Mouse (Mus musculus): ENCODE measurements around the gene Nadsyn1. TPM values are rescaled to one million over a fixed set of nuclear protein-coding genes. Genes with fewer than 3 reads are reported as not detected.
A peak's percentile ranks its signal among the peaks of the same experiment; 100 is the strongest.

Nadsyn1 gene
- total RNA-seq, 2 experiments from 2014 or later = 4.4 to 7.8 TPM

- no peak overlapping the region for H3K27ac ChIP-seq
- H3K4me3 ChIP-seq = no peak overlapping the region
- peak; percentile 70 for TF ChIP-seq CTCF (conservative IDR thresholded peaks at IDR 0.05)
- no peak for DNase-seq (ENCODE audit: low spot score in 2 of 2)
These were observed 29.5 kb downstream of the Nadsyn1 start for GRCm38 (mm10) chr7:143793121-143793520.

- Histone ChIP-seq H3K4me3 (no peak overlapping the region), H3K27ac (no peak overlapping the region)
- no peak for DNase-seq (ENCODE audit: low spot score in 2 of 2)
- TF ChIP-seq CTCF (conservative IDR thresholded peaks at IDR 0.05) = no peak
These were observed 30.2 kb downstream of the Nadsyn1 start for GRCm38 (mm10) chr7:143792336-143792985.

DNA sequence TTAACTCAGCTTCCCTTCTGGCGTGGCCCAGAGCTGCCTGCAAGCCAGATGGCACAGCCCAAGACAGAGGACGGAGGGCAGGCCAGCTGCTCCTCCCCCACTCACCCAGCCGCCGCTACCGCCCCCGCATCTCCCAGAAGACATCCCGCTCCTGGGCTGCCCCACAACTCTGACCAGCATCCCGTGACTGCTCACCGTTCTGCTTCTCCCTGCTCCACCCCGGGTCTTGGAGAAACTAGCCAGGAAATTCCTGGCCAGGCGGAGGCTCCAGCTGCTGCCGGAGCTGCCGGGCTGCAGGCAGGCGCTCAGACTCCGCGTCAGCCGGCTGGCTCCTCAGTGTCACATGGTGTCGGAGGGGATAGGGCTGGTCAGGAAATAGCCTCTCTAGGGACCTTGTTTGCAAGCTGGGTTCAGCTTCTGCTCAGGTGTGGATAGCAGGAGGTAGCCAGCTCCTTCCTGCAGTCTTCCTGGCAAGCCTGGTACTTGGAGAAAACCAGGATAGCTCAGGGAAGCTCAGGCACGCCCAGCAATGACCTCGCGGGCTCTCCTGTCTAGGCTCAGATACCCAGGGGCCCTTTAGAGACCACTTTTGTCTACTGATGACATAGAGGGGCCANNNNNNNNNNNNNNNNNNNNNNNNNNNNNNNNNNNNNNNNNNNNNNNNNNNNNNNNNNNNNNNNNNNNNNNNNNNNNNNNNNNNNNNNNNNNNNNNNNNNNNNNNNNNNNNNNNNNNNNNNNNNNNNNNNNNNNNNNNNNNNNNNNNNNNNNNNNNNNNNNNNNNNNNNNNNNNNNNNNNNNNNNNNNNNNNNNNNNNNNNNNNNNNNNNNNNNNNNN, 38.4 kb downstream of the Nadsyn1 start, which contains the start of gene Mrgpre:
Mrgpre (minus strand) TSS at position 505 of the 834 bp plus-strand sequence.
- H3K4me3 ChIP-seq = peak within 1 kb of the TSS; percentile 60
- TF ChIP-seq CTCF (conservative IDR thresholded peaks at IDR 0.05) = no peak
- peak; percentile 50 to 59 for DNase-seq (ENCODE audit: low spot score in 2 of 2)
- H3K27ac ChIP-seq = peak within 1 kb of the TSS; percentile 78

- H3K4me3 ChIP-seq = peak overlapping the region; percentile 60
- TF ChIP-seq CTCF (conservative IDR thresholded peaks at IDR 0.05) = no peak
- DNase-seq (ENCODE audit: low spot score in 2 of 2) = no peak
- H3K27ac ChIP-seq = peak overlapping the region; percentile 78
These were observed 39.2 kb downstream of the Nadsyn1 start for GRCm38 (mm10) chr7:143783378-143783995.

DNA sequence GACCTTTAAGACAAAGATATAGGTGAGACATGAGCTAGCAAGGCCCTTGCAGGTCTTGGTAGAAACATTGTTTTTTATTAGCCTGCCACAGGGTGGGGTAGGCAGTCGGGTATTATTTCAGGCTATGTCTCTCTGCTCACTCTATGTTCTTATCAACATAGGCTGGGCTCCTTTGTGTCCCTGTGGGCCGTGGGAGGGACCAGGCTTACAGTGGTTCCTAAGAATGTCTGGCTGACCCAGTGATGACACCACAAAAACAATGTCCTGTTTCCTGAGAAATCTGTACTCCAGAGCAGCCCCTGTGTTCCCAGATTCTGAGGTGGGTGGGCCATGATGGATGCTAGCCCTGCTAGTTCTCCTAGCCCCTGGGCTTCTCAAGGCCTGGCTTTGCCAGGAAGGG, 45.3 kb downstream of the Nadsyn1 start:
- no peak overlapping the region for H3K4me3 ChIP-seq
- no peak for TF ChIP-seq CTCF (conservative IDR thresholded peaks at IDR 0.05)
- DNase-seq (ENCODE audit: low spot score in 2 of 2) = no peak
- no peak overlapping the region for H3K27ac ChIP-seq

DNA sequence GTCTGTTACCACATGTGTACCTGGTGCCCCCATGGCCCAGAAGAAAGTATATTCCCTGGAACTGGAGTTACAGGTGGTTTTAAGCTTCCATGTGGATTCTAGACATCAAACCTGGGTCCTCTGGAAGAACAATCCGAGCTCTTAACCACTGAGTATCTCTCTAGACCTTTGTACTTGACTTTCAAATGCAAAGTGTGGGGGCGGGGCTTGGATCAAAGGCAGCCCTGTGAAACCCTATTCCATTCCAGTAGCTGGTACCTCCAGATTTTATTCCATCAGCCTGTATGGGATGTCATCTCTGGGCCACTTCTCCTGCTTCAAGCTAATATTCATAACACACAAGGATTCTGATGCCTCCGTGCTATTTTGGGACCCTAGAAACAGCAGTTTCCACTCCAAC, 46.5 kb downstream of the Nadsyn1 start:
- DNase-seq (ENCODE audit: low spot score in 2 of 2) = no peak
- H3K27ac ChIP-seq = no peak overlapping the region
- no peak for TF ChIP-seq CTCF (conservative IDR thresholded peaks at IDR 0.05)
- no peak overlapping the region for H3K4me3 ChIP-seq

DNA sequence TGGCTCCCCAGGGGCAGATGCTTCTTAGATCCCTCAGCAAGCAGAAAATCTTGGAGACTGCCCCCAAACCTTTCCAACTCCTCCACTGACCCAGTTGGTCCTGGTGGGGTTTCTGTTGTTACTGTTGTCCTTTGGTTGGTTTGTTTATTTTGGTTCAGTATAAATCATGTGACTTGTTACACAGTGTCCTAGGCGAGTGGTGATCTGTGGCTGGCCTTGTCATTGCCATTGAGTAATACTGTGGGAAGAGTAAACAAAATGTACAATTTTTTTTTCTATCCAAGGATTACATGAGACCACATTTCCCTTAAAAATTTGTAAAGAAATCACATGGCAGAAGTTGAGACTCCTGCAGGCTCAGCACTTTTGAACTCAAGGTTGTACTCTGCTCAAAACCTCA, 53.2 kb downstream of the Nadsyn1 start:
- no peak overlapping the region for H3K4me3 ChIP-seq
- no peak for DNase-seq (ENCODE audit: low spot score in 2 of 2)
- no peak overlapping the region for H3K27ac ChIP-seq
- TF ChIP-seq CTCF (conservative IDR thresholded peaks at IDR 0.05) = no peak

GRCm38 (mm10) chr7:143768267-143768666, 54.4 kb downstream of the Nadsyn1 start:
- no peak for TF ChIP-seq CTCF (conservative IDR thresholded peaks at IDR 0.05)
- no peak for DNase-seq (ENCODE audit: low spot score in 2 of 2)
- Histone ChIP-seq H3K27ac (no peak overlapping the region), H3K4me3 (no peak overlapping the region)

DNA sequence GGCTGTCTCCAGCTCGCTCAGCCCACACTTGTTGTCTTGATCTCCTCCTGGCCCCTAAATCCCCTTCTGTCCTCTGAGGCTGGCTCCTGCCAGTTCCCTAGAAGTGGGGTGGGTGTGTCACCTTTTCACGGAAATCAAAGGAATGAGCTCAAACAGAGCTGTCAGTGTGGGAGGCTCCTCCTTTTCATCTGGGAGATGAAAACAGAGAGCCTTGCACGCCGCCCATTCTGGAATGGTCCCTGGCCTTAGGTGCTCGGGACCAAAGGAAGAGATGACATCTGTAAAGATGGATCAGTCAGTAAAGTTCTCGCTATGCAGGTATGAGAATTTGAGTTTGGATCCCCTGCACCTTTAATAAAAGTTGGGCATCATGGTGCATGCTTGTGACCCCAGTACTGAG, 55.8 kb downstream of the Nadsyn1 start, which contains the start of gene Mrgprg:
Mrgprg (minus strand) TSS at position 101 of the 400 bp plus-strand sequence.
- no peak for TF ChIP-seq CTCF (conservative IDR thresholded peaks at IDR 0.05)
- H3K27ac ChIP-seq = no peak within 1 kb of the TSS
- DNase-seq (ENCODE audit: low spot score in 2 of 2) = no peak
- no peak within 1 kb of the TSS for H3K4me3 ChIP-seq

DNA sequence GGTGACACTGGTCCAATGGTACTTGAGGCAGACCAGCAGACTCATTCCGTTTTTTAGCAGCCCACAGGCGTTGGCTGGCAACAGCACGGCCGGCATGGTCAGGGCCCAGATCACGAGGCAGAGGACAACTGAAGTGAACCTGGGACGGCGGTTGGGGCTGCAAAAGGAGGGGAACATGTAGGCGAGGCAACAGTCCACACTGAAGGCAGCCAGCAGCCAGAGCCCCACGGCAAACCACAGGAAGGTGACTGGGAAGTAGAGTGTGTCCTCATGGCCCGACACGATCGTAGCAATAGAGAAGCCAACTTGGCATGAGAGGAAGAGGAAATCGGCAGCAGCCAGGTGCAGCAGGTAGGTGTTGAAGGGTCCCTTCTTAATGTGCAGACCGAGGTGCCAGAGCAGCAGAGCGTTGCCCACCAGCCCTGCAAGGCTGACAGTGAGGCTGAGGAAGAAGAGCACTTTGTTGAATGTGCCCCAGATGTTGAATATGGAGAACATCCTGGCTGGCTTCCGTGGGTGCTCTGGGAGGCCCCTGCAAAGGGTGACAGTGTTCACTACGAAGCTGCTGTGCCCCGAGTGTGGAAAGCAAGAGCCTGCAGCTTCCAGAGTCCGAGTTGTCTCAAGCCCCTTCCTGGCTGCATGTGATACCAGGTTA, 57.6 kb downstream of the Nadsyn1 start:
- H3K27ac ChIP-seq = no peak overlapping the region
- no peak for DNase-seq (ENCODE audit: low spot score in 2 of 2)
- no peak overlapping the region for H3K4me3 ChIP-seq
- TF ChIP-seq CTCF (conservative IDR thresholded peaks at IDR 0.05) = no peak

DNA sequence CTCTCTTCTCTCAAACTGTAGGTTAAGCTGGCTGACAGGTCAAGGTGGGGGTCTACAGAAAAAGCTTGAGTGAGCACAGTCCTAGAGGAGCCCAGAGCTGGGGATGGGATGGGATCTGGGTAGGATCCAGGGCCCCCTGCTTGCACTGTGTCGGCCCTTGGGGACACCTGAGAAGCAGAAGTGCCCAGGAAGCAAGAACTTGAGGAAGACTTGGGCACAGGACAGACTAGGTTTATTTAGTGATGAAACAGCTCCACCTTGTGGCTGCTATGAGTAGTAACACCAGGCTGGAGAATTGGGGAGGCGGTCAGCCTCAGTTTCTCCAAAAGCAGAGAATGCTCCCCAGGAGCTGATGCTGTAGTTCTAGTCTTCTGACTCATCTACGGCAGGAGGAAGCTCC, 58.9 kb downstream of the Nadsyn1 start:
- no peak overlapping the region for H3K27ac ChIP-seq
- TF ChIP-seq CTCF (conservative IDR thresholded peaks at IDR 0.05) = peak; percentile 91
- H3K4me3 ChIP-seq = no peak overlapping the region
- DNase-seq (ENCODE audit: low spot score in 2 of 2) = no peak

GRCm38 (mm10) chr7:143758956-143759355, 63.7 kb downstream of the Nadsyn1 start:
- Histone ChIP-seq H3K27ac (no peak overlapping the region), H3K4me3 (no peak overlapping the region)
- TF ChIP-seq CTCF (conservative IDR thresholded peaks at IDR 0.05) = no peak
- DNase-seq (ENCODE audit: low spot score in 2 of 2) = no peak

DNA sequence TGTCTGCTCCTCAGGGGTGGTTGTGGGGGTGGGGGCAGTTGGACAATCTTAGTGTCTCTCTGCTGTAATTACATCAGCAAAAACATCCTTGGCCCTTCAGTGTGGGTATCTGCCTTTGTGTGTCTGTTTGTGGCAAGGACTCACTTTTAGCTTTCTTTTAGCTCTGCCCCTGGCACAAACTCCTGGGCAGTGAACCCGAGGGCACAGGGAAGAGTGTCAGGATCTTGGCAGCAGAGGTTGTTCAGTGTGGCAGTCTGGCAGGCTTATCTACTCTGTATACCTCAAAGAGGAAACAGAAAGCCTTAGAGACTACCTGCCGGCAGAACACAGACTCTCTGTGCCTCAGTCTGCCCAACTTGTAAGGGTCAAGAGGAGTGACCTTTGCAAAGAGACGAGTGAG, 65.0 kb downstream of the Nadsyn1 start:
- DNase-seq (ENCODE audit: low spot score in 2 of 2) = no peak
- H3K27ac ChIP-seq = no peak overlapping the region
- no peak for TF ChIP-seq CTCF (conservative IDR thresholded peaks at IDR 0.05)

More for the DNA sequence above, 65.0 kb downstream of the Nadsyn1 start:
- H3K4me3 ChIP-seq = no peak overlapping the region

Data from layer of hippocampus, adult 2 months (tissue).